Mouse (Mus musculus) stomach, postnatal 0 days (tissue): ENCODE results near the gene Foxp1.

ENCODE experiments used
- CTCF ChIP-seq: IDR thresholded peaks from 2 replicates; pipeline ENCODE4 v1.5.1; 2016; ENCODE audit warnings: antibody characterized with exemption, low read depth, mild to moderate bottlenecking, moderate library complexity
- EP300 ChIP-seq: optimal IDR thresholded peaks from 2 replicates; pipeline ENCODE3; 2016; ENCODE audit warnings: antibody characterized with exemption

GRCm38 (mm10) chr6:99257676-99258075, 264.8 kb downstream of the Foxp1 start:
- TF ChIP-seq CTCF (no peak), EP300 (no peak)
